Mouse (Mus musculus) spleen, postnatal 14 days (tissue): ENCODE measurements around the gene Gm49380.

Experiments
- DNase-seq, 2 experiments: peaks; one replicate each; pipeline ENCODE4 v3.0.0; 2021 to 2022; ENCODE audit warnings: low spot score in 2 of 2

Gm49380 gene

GRCm38 (mm10) chr9:44047571-44048490 lies 65.5 kb downstream of the Gm49380 start:
- no peak for DNase-seq

GRCm38 (mm10) chr9:44047071-44047470 lies 66.2 kb downstream of the Gm49380 start:
- no peak for DNase-seq

GRCm38 (mm10) chr9:44046426-44046825 lies 66.9 kb downstream of the Gm49380 start:
- no peak for DNase-seq

- no peak for DNase-seq
Observed at GRCm38 (mm10) chr9:44045884-44046272, 67.4 kb downstream of the Gm49380 start.

GRCm38 (mm10) chr9:44045158-44045883 lies 68.0 kb downstream of the Gm49380 start:
- no peak for DNase-seq

- DNase-seq: no peak
Observed at GRCm38 (mm10) chr9:44044426-44045157, 68.7 kb downstream of the Gm49380 start.

- no peak for DNase-seq
Observed at GRCm38 (mm10) chr9:44043708-44044425, 69.4 kb downstream of the Gm49380 start.

- DNase-seq: no peak
Observed at GRCm38 (mm10) chr9:44042836-44043707, 70.2 kb downstream of the Gm49380 start, which contains the start of gene Thy1. Thy1 (plus strand) TSS chr9:44043384.

GRCm38 (mm10) chr9:44042396-44042680 lies 71.0 kb downstream of the Gm49380 start:
- DNase-seq: no peak

GRCm38 (mm10) chr9:44041511-44042395 lies 71.5 kb downstream of the Gm49380 start:
- DNase-seq: no peak

GRCm38 (mm10) chr9:44037106-44037505 lies 76.2 kb downstream of the Gm49380 start:
- DNase-seq: no peak

GRCm38 (mm10) chr9:44033957-44034727 lies 79.2 kb downstream of the Gm49380 start:
- no peak for DNase-seq

- no peak for DNase-seq
Observed at GRCm38 (mm10) chr9:44033317-44033716, 80.0 kb downstream of the Gm49380 start.

- DNase-seq: no peak
Observed at GRCm38 (mm10) chr9:44031946-44032345, 81.4 kb downstream of the Gm49380 start.

- no peak for DNase-seq
Observed at GRCm38 (mm10) chr9:44031079-44031478, 82.2 kb downstream of the Gm49380 start.

GRCm38 (mm10) chr9:44030646-44031045 lies 82.7 kb downstream of the Gm49380 start:
- no peak for DNase-seq

GRCm38 (mm10) chr9:44029580-44030236 lies 83.6 kb downstream of the Gm49380 start:
- DNase-seq: no peak

GRCm38 (mm10) chr9:44024096-44024495 lies 89.2 kb downstream of the Gm49380 start:
- no peak for DNase-seq
